ENCODE assay signal across 13 mouse cellular contexts in genomic region chr9:15036405-15036804, GRCm38 (mm10).
"Had no signal": no experiment of that assay in that cellular context is flagged by ENCODE, and none has a peak within 500 bp of the region (broad histone marks: within the 10 kb centered on the region; RNA-seq: fewer than 3 reads in every experiment).

No protein-coding gene starts in this region.

- DNase-seq: kidney, adult 2 months; layer of hippocampus, adult 9-11 months; layer of hippocampus, postnatal 36 days; liver, embryonic 13.5 days; liver, postnatal 0 days; lung, postnatal 14 days; right cerebral cortex, postnatal 4 days; spleen, adult 18-20 months; thymus, adult 2 months; thymus, postnatal 25 days had no signal

- H3K9me3 ChIP-seq: limb, embryonic 15.5 days; liver, embryonic 13.5 days; lung, embryonic 15.5 days; neural tube, embryonic 12.5 days had no signal

- H3K9ac ChIP-seq: limb, embryonic 15.5 days; liver, embryonic 13.5 days; liver, postnatal 0 days; lung, embryonic 15.5 days; neural tube, embryonic 12.5 days had no signal

- H3K36me3 ChIP-seq: limb, embryonic 15.5 days; liver, embryonic 13.5 days; lung, embryonic 15.5 days had no signal

- H3K4me1 ChIP-seq: liver, embryonic 13.5 days had no signal

- ATAC-seq: liver, postnatal 0 days had no signal

- H3K4me2 ChIP-seq: limb, embryonic 15.5 days; liver, embryonic 13.5 days; lung, embryonic 15.5 days; neural tube, embryonic 12.5 days had no signal

- H3K27ac ChIP-seq: limb, embryonic 15.5 days; liver, embryonic 13.5 days; lung, embryonic 15.5 days; neural tube, embryonic 12.5 days had no signal

- H3K27me3 ChIP-seq: limb, embryonic 15.5 days; liver, embryonic 13.5 days; lung, embryonic 15.5 days; neural tube, embryonic 12.5 days had no signal

- H3K4me3 ChIP-seq: limb, embryonic 15.5 days; liver, embryonic 13.5 days; lung, embryonic 15.5 days; neural tube, embryonic 12.5 days had no signal
